Mouse (Mus musculus) bone marrow macrophage, adult 2 months (primary cell): ENCODE measurements around the gene Olfr832. TPM values are rescaled to one million over a fixed set of nuclear protein-coding genes. Genes with fewer than 3 reads are reported as not detected.
"Not testable (repeated sequence)": the region's sequence is repeated elsewhere in the genome, so short reads cannot be mapped to it uniquely, and the experiment has no call there.

Experiments
- H3K27ac ChIP-seq: 2 replicates; pipeline ENCODE4 v1.5.1; 2012; ENCODE audit warnings: low read depth, low read length; ENCODE audit not compliant: insufficient read depth
- H3K4me1 ChIP-seq: 2 replicates; pipeline ENCODE4 v1.6.1; 2012; ENCODE audit warnings: low read length; ENCODE audit not compliant: control insufficient read depth, insufficient read depth
- H3K4me3 ChIP-seq: 2 replicates; pipeline ENCODE4 v1.5.1; 2012; ENCODE audit warnings: mild to moderate bottlenecking, low read length, moderate library complexity; ENCODE audit not compliant: insufficient read depth
- CTCF ChIP-seq: IDR thresholded peaks from 2 replicates; pipeline ENCODE4 v1.5.1; 2012; ENCODE audit warnings: low read depth, mild to moderate bottlenecking, low read length, moderate library complexity
- POLR2A ChIP-seq: IDR thresholded peaks from 2 replicates; pipeline ENCODE4 v1.6.1; 2012; ENCODE audit warnings: mild to moderate bottlenecking, low read depth, low read length, borderline replicate concordance
- polyA plus RNA-seq: library from polyadenylated mRNA; stranded (reverse); fragments of >200 nt; gene quantifications from 2 replicates; pipeline ENCODE4 v1.2.4, GENCODE M21; 2012; ENCODE audit not compliant: missing spikeins, insufficient read depth, insufficient read length

The Olfr832 gene
- not detected in 2 replicates for polyA plus RNA-seq

DNA sequence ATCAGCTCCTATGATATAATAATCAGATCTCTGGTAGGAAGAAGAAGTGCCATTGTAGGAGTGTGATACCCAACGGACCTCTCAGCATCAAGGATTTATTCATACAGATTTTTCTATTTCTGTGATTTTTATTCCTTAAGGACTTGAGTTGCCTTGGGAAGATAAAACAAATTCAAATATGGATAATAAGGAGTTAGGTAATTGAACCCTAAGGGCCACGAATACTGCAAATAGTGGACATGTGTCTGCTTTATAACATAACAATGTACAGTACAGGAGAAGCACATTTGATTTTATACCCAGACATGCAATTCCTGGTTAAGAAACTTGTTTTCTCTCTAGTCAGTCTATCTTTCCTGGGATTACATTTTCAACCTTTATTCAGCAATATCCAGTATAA is at the start of gene Olfr832:
Gene Olfr832 (plus strand): TSS at position 301 of the 400 bp plus-strand sequence.
- not testable (repeated sequence) for H3K27ac ChIP-seq, H3K4me1 ChIP-seq, H3K4me3 ChIP-seq

DNA sequence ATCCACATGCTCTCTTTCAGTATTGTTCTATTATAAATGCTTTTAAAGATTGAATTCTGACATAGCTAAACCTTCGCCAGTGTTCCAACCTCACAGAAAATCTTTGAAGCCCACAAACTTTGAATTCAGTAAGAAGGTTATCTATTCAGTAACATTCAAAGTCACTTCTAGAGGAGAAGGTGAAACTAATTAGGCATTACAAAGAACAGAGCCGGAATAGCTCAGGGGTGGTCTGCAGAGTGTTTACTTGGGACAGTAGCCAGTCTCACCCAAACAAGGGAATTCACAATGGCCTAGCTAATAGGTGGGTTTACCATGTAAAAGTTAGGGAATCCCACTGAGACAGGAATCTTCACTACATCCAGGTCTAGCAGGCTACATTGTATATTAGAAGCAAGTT is 29.2 kb upstream of the Olfr832 start:
- not testable (repeated sequence) for H3K4me1 ChIP-seq, H3K27ac ChIP-seq, H3K4me3 ChIP-seq

DNA sequence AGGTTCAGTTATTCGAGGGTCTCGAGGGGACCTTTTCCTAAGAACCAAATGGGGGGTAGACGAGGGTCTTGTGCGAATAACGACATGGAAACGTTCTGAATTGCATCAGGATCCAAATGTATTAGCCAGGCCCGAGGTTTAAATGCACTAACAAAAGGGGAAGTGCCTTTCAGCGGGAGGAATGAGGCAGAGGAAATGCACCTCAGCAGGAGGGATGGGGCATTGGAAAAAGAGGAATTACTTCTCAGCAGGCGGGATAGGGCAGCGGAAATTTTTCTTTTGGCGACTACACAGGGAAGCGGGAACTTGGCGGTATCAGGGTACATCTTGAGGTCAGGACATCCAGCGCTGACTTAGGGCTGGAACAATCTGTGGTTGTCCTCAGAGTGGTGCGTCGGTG is 9.0 kb upstream of the Olfr832 start:
- not testable (repeated sequence) for H3K4me1 ChIP-seq, H3K4me3 ChIP-seq, H3K27ac ChIP-seq

DNA sequence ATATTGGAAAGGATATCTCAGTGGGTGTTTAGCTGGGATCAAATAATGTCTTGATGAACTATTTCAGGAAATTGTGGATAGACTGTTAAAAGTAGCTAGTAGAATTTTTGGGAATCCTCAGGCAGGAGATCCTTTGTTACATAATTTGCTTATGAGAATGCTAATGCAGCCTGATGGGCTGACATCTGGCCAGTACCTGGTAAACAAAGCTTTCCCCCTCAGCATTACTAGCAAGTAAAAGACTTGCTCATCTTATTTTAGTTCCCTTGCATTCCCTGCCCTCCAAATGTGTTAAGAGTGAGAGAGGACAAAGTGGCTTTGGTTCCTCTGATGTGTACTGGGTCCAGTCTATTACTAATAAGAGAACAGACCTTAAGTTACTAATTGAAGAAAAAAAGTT is 25.1 kb downstream of the Olfr832 start:
- Histone ChIP-seq H3K4me1 (no peaks in the 10 kb centered on the region), H3K27ac (no peak overlapping the region), H3K4me3 (no peak overlapping the region)
- no peak for TF ChIP-seq POLR2A
- TF ChIP-seq CTCF = no peak

DNA sequence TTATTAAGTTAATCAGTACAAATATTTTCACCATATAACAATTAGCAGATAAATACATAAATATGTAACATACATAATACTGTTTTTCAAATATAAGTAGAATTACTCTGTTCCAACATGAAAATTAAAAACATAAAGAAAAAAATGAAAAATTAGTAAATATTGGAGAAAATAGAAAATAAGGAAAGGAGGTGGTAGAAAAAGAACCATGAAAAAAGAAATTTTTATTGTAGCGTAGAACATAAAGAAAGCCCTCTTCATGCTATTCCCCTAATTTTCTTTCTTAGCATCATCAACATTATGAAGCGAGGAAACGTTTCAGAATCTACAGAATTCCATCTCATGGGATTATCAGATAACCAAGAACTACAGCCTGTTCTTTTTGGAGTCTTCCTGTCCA is 50.8 kb downstream of the Olfr832 start, which contains the start of gene Olfr834:
Gene Olfr834 (plus strand): TSS at position 301 of the 400 bp plus-strand sequence.
- Histone ChIP-seq H3K27ac (no peak within 1 kb of the TSS), H3K4me3 (no peak within 1 kb of the TSS), H3K4me1 (no peaks in the 10 kb centered on the region)
- TF ChIP-seq CTCF = no peak
- no peak for TF ChIP-seq POLR2A

Other genes starting within 250 kb of the Olfr832 start
- gene Olfr24, start 173.1 kb upstream of the Olfr832 start, polyA plus RNA-seq = not detected in 2 replicates
- not detected in 2 replicates for gene Olfr828, start 117.6 kb upstream of the Olfr832 start, polyA plus RNA-seq
- not detected in 2 replicates for gene Olfr829, start 82.2 kb upstream of the Olfr832 start, polyA plus RNA-seq
- not detected in 2 replicates for gene Olfr830, start 62.4 kb upstream of the Olfr832 start, polyA plus RNA-seq
- gene Olfr834, start 50.9 kb downstream of the Olfr832 start, polyA plus RNA-seq = not detected in 2 replicates
- gene Olfr835, start 95.6 kb downstream of the Olfr832 start, polyA plus RNA-seq = not detected in 2 replicates
- not detected in 2 replicates for gene Olfr836, start 183.3 kb downstream of the Olfr832 start, polyA plus RNA-seq
- gene Olfr837, start 199.2 kb downstream of the Olfr832 start, polyA plus RNA-seq = not detected in 2 replicates
- not detected in 2 replicates for gene Olfr839-ps1, start 240.2 kb downstream of the Olfr832 start, polyA plus RNA-seq